Mouse (Mus musculus) MN1 (cell line): Measurements from ENCODE around the gene Nlrp3.

Experiments
- DNase-seq: peaks from one replicate; pipeline ENCODE4 v3.0.0-alpha.2; 2016; ENCODE audit warnings: low spot score

The Nlrp3 gene

GRCm38 (mm10) chr11:59541324-59541723, at the start of gene Nlrp3:
TSS of gene Nlrp3 (plus strand) at chr11:59541568.
- no peak for DNase-seq

- no peak for DNase-seq
Observed at GRCm38 (mm10) chr11:59496672-59497310, 44.6 kb upstream of the Nlrp3 start.

- DNase-seq, result no peak
Observed at GRCm38 (mm10) chr11:59497747-59498146, 43.6 kb upstream of the Nlrp3 start.

GRCm38 (mm10) chr11:59501978-59502700, 39.2 kb upstream of the Nlrp3 start:
- peak; percentile 62 for DNase-seq

- DNase-seq, result peak; percentile 83
Observed at GRCm38 (mm10) chr11:59505351-59505838, 36.0 kb upstream of the Nlrp3 start.

- DNase-seq, result peak; percentile 96
Observed at GRCm38 (mm10) chr11:59505839-59506712, 35.3 kb upstream of the Nlrp3 start.

- DNase-seq, result no peak
Observed at GRCm38 (mm10) chr11:59506713-59507074, 34.7 kb upstream of the Nlrp3 start.

- no peak for DNase-seq
Observed at GRCm38 (mm10) chr11:59511558-59511957, 29.8 kb upstream of the Nlrp3 start.

GRCm38 (mm10) chr11:59512733-59513132, 28.6 kb upstream of the Nlrp3 start:
- DNase-seq, result no peak

- DNase-seq, result no peak
Observed at GRCm38 (mm10) chr11:59513556-59513955, 27.8 kb upstream of the Nlrp3 start.

- no peak for DNase-seq
Observed at GRCm38 (mm10) chr11:59514381-59514780, 27.0 kb upstream of the Nlrp3 start.

GRCm38 (mm10) chr11:59514789-59515188, 26.6 kb upstream of the Nlrp3 start:
- DNase-seq, result no peak

GRCm38 (mm10) chr11:59517441-59517840, 23.9 kb upstream of the Nlrp3 start:
- no peak for DNase-seq

GRCm38 (mm10) chr11:59518226-59518625, 23.1 kb upstream of the Nlrp3 start:
- no peak for DNase-seq

- DNase-seq, result no peak
Observed at GRCm38 (mm10) chr11:59519741-59520495, 21.4 kb upstream of the Nlrp3 start.

- no peak for DNase-seq
Observed at GRCm38 (mm10) chr11:59524150-59524549, 17.2 kb upstream of the Nlrp3 start.

- peak; percentile 82 for DNase-seq
Observed at GRCm38 (mm10) chr11:59525237-59525636, 16.1 kb upstream of the Nlrp3 start.

GRCm38 (mm10) chr11:59526472-59527080, 14.8 kb upstream of the Nlrp3 start, which contains the start of gene Zkscan17:
TSS of gene Zkscan17 (minus strand) at chr11:59526751.
- DNase-seq, result no peak

GRCm38 (mm10) chr11:59530221-59530620, 11.1 kb upstream of the Nlrp3 start:
- DNase-seq, result peak; percentile 23

- DNase-seq, result peak; percentile 24
Observed at GRCm38 (mm10) chr11:59530870-59531535, 10.4 kb upstream of the Nlrp3 start.

- no peak for DNase-seq
Observed at GRCm38 (mm10) chr11:59531562-59531961, 9.8 kb upstream of the Nlrp3 start.
